Mouse (Mus musculus) midbrain, embryonic 12.5 days (tissue): Measurements from ENCODE around the gene Spen. TPM values are rescaled to one million over a fixed set of nuclear protein-coding genes. Genes with fewer than 3 reads are reported as not detected.

Experiments
- ATAC-seq: fragments of 200-750 bp; cut with Nextera tagmentation; 2 replicates; pipeline ENCODE4 v1.8.0; 2017; ENCODE audit warnings: low read depth, moderate TSS enrichment, moderate library complexity; ENCODE audit not compliant: low FRiP score
- H3K27ac ChIP-seq: fragments of 300-500 bp; sonication (generic); replicated peaks from 2 replicates; pipeline ENCODE4 v1.5.1; 2016; ENCODE audit warnings: mild to moderate bottlenecking
- H3K27me3 ChIP-seq: fragments of 300-500 bp; sonication (generic); 2 replicates; pipeline ENCODE4 v1.6.1; 2016; ENCODE audit warnings: mild to moderate bottlenecking
- H3K36me3 ChIP-seq: fragments of 300-500 bp; sonication (generic); 2 replicates; pipeline ENCODE4 v1.6.1; 2016
- H3K4me1 ChIP-seq: fragments of 300-500 bp; sonication (generic); 2 replicates; pipeline ENCODE4 v1.6.1; 2016
- H3K4me2 ChIP-seq: fragments of 300-500 bp; sonication (generic); replicated peaks from 2 replicates; pipeline ENCODE4 v1.6.1; 2016; ENCODE audit warnings: mild to moderate bottlenecking, moderate library complexity
- H3K4me3 ChIP-seq: fragments of 300-500 bp; sonication (generic); 2 replicates; pipeline ENCODE4 v1.5.1; 2016; ENCODE audit warnings: mild to moderate bottlenecking
- H3K9ac ChIP-seq: fragments of 300-500 bp; sonication (generic); replicated peaks from 2 replicates; pipeline ENCODE4 v1.6.1; 2016; ENCODE audit warnings: mild to moderate bottlenecking, moderate library complexity
- H3K9me3 ChIP-seq: fragments of 300-500 bp; sonication (generic); 2 replicates; pipeline ENCODE4 v1.6.1; 2016; ENCODE audit warnings: mild to moderate bottlenecking
- WGBS: fragments of 180-500 bp; shearing (Covaris S2); methylation state at CpG from one replicate; pipeline ENCODE4 v1.1.7; 2016; 5-methylcytosine and 5-hydroxymethylcytosine counted together
- polyA plus RNA-seq: library from polyadenylated mRNA; unstranded; fragments of >200 nt; fragmentation: Nextera tagmentation; extraction: Ambion mirVana; gene quantifications from 2 replicates; pipeline ENCODE4 v1.2.1, GENCODE M21; 2016

Gene Spen
- polyA plus RNA-seq, 1 experiment from 2014 or later = 22.2 TPM

GRCm38 (mm10) chr4:141487581-141487980 lies 50.8 kb downstream of the Spen start:
- Histone ChIP-seq H3K4me2 (no peak overlapping the region), H3K9ac (no peak overlapping the region), H3K36me3 (peaks cover 97% of the 10 kb centered on the region), H3K9me3 (no peaks in the 10 kb centered on the region), H3K4me3 (no peak overlapping the region), H3K27ac (no peak overlapping the region), H3K27me3 (no peaks in the 10 kb centered on the region), H3K4me1 (no peaks in the 10 kb centered on the region)
- no peak for ATAC-seq
- WGBS = 96% methylated on average over 11 of the region's 11 CpGs

- ATAC-seq = no peak
- peaks cover 95% of the 10 kb centered on the region for H3K36me3 ChIP-seq
- H3K9me3 ChIP-seq = no peaks in the 10 kb centered on the region
- no peak overlapping the region for H3K4me3 ChIP-seq
- H3K9ac ChIP-seq = no peak overlapping the region
- no peak overlapping the region for H3K4me2 ChIP-seq
- no peaks in the 10 kb centered on the region for H3K4me1 ChIP-seq
- no peaks in the 10 kb centered on the region for H3K27me3 ChIP-seq
- WGBS = 94% methylated on average over 11 of the region's 11 CpGs
- H3K27ac ChIP-seq = no peak overlapping the region
Observed at GRCm38 (mm10) chr4:141484071-141484470, 54.3 kb downstream of the Spen start.

GRCm38 (mm10) chr4:141479411-141479810 lies 59.0 kb downstream of the Spen start:
- Histone ChIP-seq H3K4me1 (no peaks in the 10 kb centered on the region), H3K27ac (no peak overlapping the region), H3K4me2 (no peak overlapping the region), H3K4me3 (no peak overlapping the region), H3K9ac (no peak overlapping the region), H3K9me3 (no peaks in the 10 kb centered on the region), H3K27me3 (no peaks in the 10 kb centered on the region), H3K36me3 (peaks cover 96% of the 10 kb centered on the region)
- no peak for ATAC-seq
- 96% methylated on average over 8 of the region's 8 CpGs for WGBS

GRCm38 (mm10) chr4:141478794-141479193 lies 59.6 kb downstream of the Spen start:
- H3K27ac ChIP-seq = no peak overlapping the region
- no peaks in the 10 kb centered on the region for H3K4me1 ChIP-seq
- H3K36me3 ChIP-seq = peaks cover 96% of the 10 kb centered on the region
- ATAC-seq = no peak
- H3K4me3 ChIP-seq = no peak overlapping the region
- no peak overlapping the region for H3K4me2 ChIP-seq
- 95% methylated on average over 32 of the region's 32 CpGs for WGBS
- no peaks in the 10 kb centered on the region for H3K27me3 ChIP-seq
- H3K9me3 ChIP-seq = no peaks in the 10 kb centered on the region
- H3K9ac ChIP-seq = no peak overlapping the region

GRCm38 (mm10) chr4:141478225-141478624 lies 60.2 kb downstream of the Spen start:
- H3K27ac ChIP-seq = no peak overlapping the region
- no peak overlapping the region for H3K4me2 ChIP-seq
- H3K4me1 ChIP-seq = no peaks in the 10 kb centered on the region
- no peak overlapping the region for H3K4me3 ChIP-seq
- no peaks in the 10 kb centered on the region for H3K27me3 ChIP-seq
- 93% methylated on average over 23 of the region's 23 CpGs for WGBS
- no peak for ATAC-seq
- H3K9ac ChIP-seq = no peak overlapping the region
- H3K9me3 ChIP-seq = no peaks in the 10 kb centered on the region
- H3K36me3 ChIP-seq = peaks cover 98% of the 10 kb centered on the region

GRCm38 (mm10) chr4:141477681-141478102 lies 60.7 kb downstream of the Spen start:
- no peaks in the 10 kb centered on the region for H3K27me3 ChIP-seq
- no peaks in the 10 kb centered on the region for H3K4me1 ChIP-seq
- 90% methylated on average over 16 of the region's 16 CpGs for WGBS
- H3K4me2 ChIP-seq = no peak overlapping the region
- H3K36me3 ChIP-seq = peaks cover 98% of the 10 kb centered on the region
- H3K9ac ChIP-seq = no peak overlapping the region
- H3K27ac ChIP-seq = no peak overlapping the region
- H3K4me3 ChIP-seq = no peak overlapping the region
- no peaks in the 10 kb centered on the region for H3K9me3 ChIP-seq
- ATAC-seq = no peak

- Histone ChIP-seq H3K27me3 (no peaks in the 10 kb centered on the region), H3K27ac (no peak overlapping the region), H3K4me1 (no peaks in the 10 kb centered on the region), H3K4me3 (no peak overlapping the region), H3K9ac (no peak overlapping the region), H3K4me2 (no peak overlapping the region), H3K36me3 (peaks cover 100% of the 10 kb centered on the region), H3K9me3 (no peaks in the 10 kb centered on the region)
- 93% methylated on average over 19 of the region's 19 CpGs for WGBS
- no peak for ATAC-seq
Observed at GRCm38 (mm10) chr4:141474431-141474830, 64.0 kb downstream of the Spen start.

GRCm38 (mm10) chr4:141472641-141473321 lies 65.6 kb downstream of the Spen start:
- peaks cover 99% of the 10 kb centered on the region for H3K36me3 ChIP-seq
- no peak overlapping the region for H3K4me3 ChIP-seq
- ATAC-seq = no peak
- no peaks in the 10 kb centered on the region for H3K4me1 ChIP-seq
- no peak overlapping the region for H3K9ac ChIP-seq
- 93% methylated on average over 32 of the region's 32 CpGs for WGBS
- H3K4me2 ChIP-seq = no peak overlapping the region
- no peaks in the 10 kb centered on the region for H3K27me3 ChIP-seq
- no peak overlapping the region for H3K27ac ChIP-seq
- H3K9me3 ChIP-seq = no peaks in the 10 kb centered on the region

GRCm38 (mm10) chr4:141471491-141471890 lies 66.9 kb downstream of the Spen start:
- 97% methylated on average over 16 of the region's 16 CpGs for WGBS
- no peaks in the 10 kb centered on the region for H3K9me3 ChIP-seq
- no peak overlapping the region for H3K27ac ChIP-seq
- H3K36me3 ChIP-seq = peaks cover 99% of the 10 kb centered on the region
- no peaks in the 10 kb centered on the region for H3K27me3 ChIP-seq
- H3K4me2 ChIP-seq = no peak overlapping the region
- H3K9ac ChIP-seq = no peak overlapping the region
- ATAC-seq = no peak
- H3K4me1 ChIP-seq = no peaks in the 10 kb centered on the region
- H3K4me3 ChIP-seq = no peak overlapping the region

- Histone ChIP-seq H3K9ac (no peak overlapping the region), H3K9me3 (no peaks in the 10 kb centered on the region), H3K36me3 (peaks cover 99% of the 10 kb centered on the region), H3K4me1 (no peaks in the 10 kb centered on the region), H3K4me3 (no peak overlapping the region), H3K27me3 (no peaks in the 10 kb centered on the region), H3K27ac (no peak overlapping the region), H3K4me2 (no peak overlapping the region)
- no peak for ATAC-seq
- 92% methylated on average over 9 of the region's 9 CpGs for WGBS
Observed at GRCm38 (mm10) chr4:141469343-141469742, 69.1 kb downstream of the Spen start.

GRCm38 (mm10) chr4:141468576-141468975 lies 69.8 kb downstream of the Spen start:
- Histone ChIP-seq H3K4me2 (no peak overlapping the region), H3K4me3 (no peak overlapping the region), H3K4me1 (no peaks in the 10 kb centered on the region), H3K9ac (no peak overlapping the region), H3K36me3 (peaks cover 99% of the 10 kb centered on the region), H3K27me3 (no peaks in the 10 kb centered on the region), H3K27ac (no peak overlapping the region), H3K9me3 (no peaks in the 10 kb centered on the region)
- WGBS = 83% methylated on average over 10 of the region's 10 CpGs
- no peak for ATAC-seq

GRCm38 (mm10) chr4:141467581-141467927 lies 70.8 kb downstream of the Spen start:
- no peak overlapping the region for H3K4me3 ChIP-seq
- peaks cover 99% of the 10 kb centered on the region for H3K36me3 ChIP-seq
- ATAC-seq = no peak
- WGBS = 80% methylated on average over 6 of the region's 6 CpGs
- no peaks in the 10 kb centered on the region for H3K9me3 ChIP-seq
- no peak overlapping the region for H3K4me2 ChIP-seq
- H3K27me3 ChIP-seq = no peaks in the 10 kb centered on the region
- H3K9ac ChIP-seq = no peak overlapping the region
- no peak overlapping the region for H3K27ac ChIP-seq
- no peaks in the 10 kb centered on the region for H3K4me1 ChIP-seq
